Comparison of ENCODE assay signal across 13 mouse cellular contexts in genomic region chr9:59664664-59665256, GRCm38 (mm10). TPM values are rescaled to one million over a fixed set of nuclear protein-coding genes. Genes with fewer than 3 reads are reported as not detected.
DNase-seq lines count a peak whose midpoint lies in the region; ATAC-seq lines count a peak whose summit lies in the region.
"Had no signal": no experiment of that assay in that cellular context is flagged by ENCODE, and none has a peak within 500 bp of the region (broad histone marks: within the 10 kb centered on the region; RNA-seq: fewer than 3 reads in every experiment).

No protein-coding gene starts in this region.

- H3K4me2 ChIP-seq in forebrain, embryonic 16.5 days (ENCODE audit: low read length) = no peak overlapping the region
- H3K4me2 ChIP-seq in kidney, embryonic 14.5 days (replicated peaks; ENCODE audit: low read depth, low read length) = no peak overlapping the region
- H3K4me2 ChIP-seq: embryonic facial prominence, embryonic 12.5 days had no signal

- H3K9ac ChIP-seq in forebrain, embryonic 16.5 days (replicated peaks; ENCODE audit: low read depth, low read length) = no peak overlapping the region
- H3K9ac ChIP-seq in kidney, embryonic 14.5 days (ENCODE audit: low read depth, low read length) = no peak overlapping the region
- H3K9ac ChIP-seq: embryonic facial prominence, embryonic 12.5 days had no signal

- H3K27me3 ChIP-seq in forebrain, embryonic 16.5 days (replicated peaks; ENCODE audit: control insufficient read depth, insufficient read depth, low read length) = no peaks in the 10 kb centered on the region
- no peaks in the 10 kb centered on the region for H3K27me3 ChIP-seq in forebrain, embryonic 10.5 days (ENCODE audit: poor library complexity, severe bottlenecking)
- no peaks in the 10 kb centered on the region for H3K27me3 ChIP-seq in kidney, embryonic 14.5 days (ENCODE audit: control insufficient read depth, insufficient read depth, low read length)
- H3K27me3 ChIP-seq in limb, embryonic 10.5 days (ENCODE audit: low read depth, poor library complexity, severe bottlenecking) = no peaks in the 10 kb centered on the region
- H3K27me3 ChIP-seq: embryonic facial prominence, embryonic 12.5 days had no signal

- no peaks in the 10 kb centered on the region for H3K9me3 ChIP-seq in forebrain, embryonic 16.5 days (ENCODE audit: control insufficient read depth, low read length)
- H3K9me3 ChIP-seq in forebrain, embryonic 10.5 days = no peaks in the 10 kb centered on the region
- no peaks in the 10 kb centered on the region for H3K9me3 ChIP-seq in kidney, embryonic 14.5 days (ENCODE audit: control insufficient read depth, low read length)
- no peaks in the 10 kb centered on the region for H3K9me3 ChIP-seq in limb, embryonic 10.5 days (replicated peaks)
- H3K9me3 ChIP-seq: embryonic facial prominence, embryonic 12.5 days; hindbrain, embryonic 10.5 days had no signal

- H3K36me3 ChIP-seq in forebrain, embryonic 16.5 days (ENCODE audit: control insufficient read depth, insufficient read depth) = peaks cover 28% of the 10 kb centered on the region
- peaks cover 99% of the 10 kb centered on the region for H3K36me3 ChIP-seq in forebrain, embryonic 10.5 days (replicated peaks)
- peaks cover 87% of the 10 kb centered on the region for H3K36me3 ChIP-seq in kidney, embryonic 14.5 days (ENCODE audit: control insufficient read depth, insufficient read depth, low read length)
- peaks cover 99% of the 10 kb centered on the region for H3K36me3 ChIP-seq in limb, embryonic 10.5 days

- H3K4me1 ChIP-seq in forebrain, embryonic 16.5 days (replicated peaks; ENCODE audit: control insufficient read depth, insufficient read depth, low read length) = peaks cover 40% of the 10 kb centered on the region
- peaks cover 44% of the 10 kb centered on the region for H3K4me1 ChIP-seq in forebrain, embryonic 10.5 days
- peaks cover 34% of the 10 kb centered on the region for H3K4me1 ChIP-seq in kidney, embryonic 14.5 days (ENCODE audit: control insufficient read depth, insufficient read depth, low read length)
- peaks cover 35% of the 10 kb centered on the region for H3K4me1 ChIP-seq in limb, embryonic 10.5 days

- ATAC-seq in forebrain, embryonic 16.5 days = peak; percentile 36
- ATAC-seq in kidney, embryonic 14.5 days (ENCODE audit: low FRiP score, low TSS enrichment) = no peak

- DNase-seq in forebrain, embryonic 10.5 days (ENCODE audit: extremely low spot score, low spot score) = no peak
- peak; percentile 61 for DNase-seq in kidney, adult 18-20 months
- DNase-seq in adipocyte (ENCODE audit: low spot score) = peak; percentile 70
- DNase-seq in limb, embryonic 10.5 days (ENCODE audit: low spot score) = peak; percentile 16
- DNase-seq in right cerebral cortex, postnatal 36 days (ENCODE audit: low spot score in 2 of 2) = no peak
- no peak for DNase-seq in cerebellum, adult 11-12 months
- DNase-seq: adrenal gland, postnatal 36 days; cerebellum, adult 9-10 months; thymus, postnatal 14 days had no signal

- H3K4me3 ChIP-seq in forebrain, embryonic 16.5 days (replicated peaks; ENCODE audit: low read length) = no peak overlapping the region
- no peak overlapping the region for H3K4me3 ChIP-seq in forebrain, embryonic 10.5 days
- no peak overlapping the region for H3K4me3 ChIP-seq in kidney, embryonic 14.5 days (ENCODE audit: low read length)
- no peak overlapping the region for H3K4me3 ChIP-seq in limb, embryonic 10.5 days
- H3K4me3 ChIP-seq: embryonic facial prominence, embryonic 12.5 days; hindbrain, embryonic 10.5 days had no signal

- H3K27ac ChIP-seq in forebrain, embryonic 16.5 days (ENCODE audit: low read length) = no peak overlapping the region
- no peak overlapping the region for H3K27ac ChIP-seq in forebrain, embryonic 10.5 days
- H3K27ac ChIP-seq in kidney, embryonic 14.5 days (ENCODE audit: low read depth, low read length) = no peak overlapping the region
- no peak overlapping the region for H3K27ac ChIP-seq in limb, embryonic 10.5 days
- H3K27ac ChIP-seq: embryonic facial prominence, embryonic 12.5 days; hindbrain, embryonic 10.5 days had no signal

- WGBS in forebrain, embryonic 16.5 days = 38% methylated on average over 4 of the region's 4 CpGs
- WGBS in forebrain, embryonic 10.5 days = 87% methylated on average over 4 of the region's 4 CpGs
- WGBS in kidney, embryonic 14.5 days = 74% methylated on average over 4 of the region's 4 CpGs
- 95% methylated on average over 4 of the region's 4 CpGs for WGBS in limb, embryonic 10.5 days

RNA-seq across cellular contexts. Expression of gene Pkm, which starts 8.6 kb away (rescaled TPM):
- polyA plus RNA-seq in forebrain, embryonic 16.5 days (2015; fragmentation: Nextera tagmentation; extraction: Ambion mirVana) = 1,186 and 1,222 TPM in 2 replicates
- polyA plus RNA-seq in forebrain, embryonic 10.5 days (2016; fragmentation: Nextera tagmentation; extraction: Ambion mirVana) = 3,207 and 3,346 TPM in 2 replicates
- polyA plus RNA-seq in kidney, embryonic 14.5 days (2014; fragmentation: Nextera tagmentation; extraction: Ambion mirVana) = 879 and 1,230 TPM in 2 replicates
- polyA plus RNA-seq in limb, embryonic 10.5 days (2016; fragmentation: Nextera tagmentation; extraction: Ambion mirVana) = 2,645 and 3,210 TPM in 2 replicates

RNA-seq across cellular contexts. Expression of gene Gramd2, which starts 15.2 kb away (rescaled TPM):
- polyA plus RNA-seq in forebrain, embryonic 16.5 days (2015; fragmentation: Nextera tagmentation; extraction: Ambion mirVana) = 3.7 and 5.4 TPM in 2 replicates
- polyA plus RNA-seq in forebrain, embryonic 10.5 days (2016; fragmentation: Nextera tagmentation; extraction: Ambion mirVana) = 0.22 and 0.46 TPM in 2 replicates
- 0.66 TPM in 2 replicates for polyA plus RNA-seq in kidney, embryonic 14.5 days (2014; fragmentation: Nextera tagmentation; extraction: Ambion mirVana)
- polyA plus RNA-seq in limb, embryonic 10.5 days (2016; fragmentation: Nextera tagmentation; extraction: Ambion mirVana) = 0.15 and 0.30 TPM in 2 replicates

RNA-seq across cellular contexts. Expression of gene Parp6, which starts 47.7 kb away (rescaled TPM):
- 204 and 232 TPM in 2 replicates for polyA plus RNA-seq in forebrain, embryonic 16.5 days (2015; fragmentation: Nextera tagmentation; extraction: Ambion mirVana)
- polyA plus RNA-seq in forebrain, embryonic 10.5 days (2016; fragmentation: Nextera tagmentation; extraction: Ambion mirVana) = 34.1 and 41.6 TPM in 2 replicates
- polyA plus RNA-seq in kidney, embryonic 14.5 days (2014; fragmentation: Nextera tagmentation; extraction: Ambion mirVana) = 17.9 and 23.9 TPM in 2 replicates
- polyA plus RNA-seq in limb, embryonic 10.5 days (2016; fragmentation: Nextera tagmentation; extraction: Ambion mirVana) = 30.4 and 33.3 TPM in 2 replicates

Comparison
In these comparisons a context has a peak if more than half of its experiments do, and no peak if none do; other contexts are left out.
1. DNase-seq: peak in kidney, adult 18-20 months (single experiment), adipocyte (single experiment) and limb, embryonic 10.5 days (single experiment); none in forebrain, embryonic 10.5 days (single experiment), right cerebral cortex, postnatal 36 days (0 of 2) and cerebellum, adult 11-12 months (single experiment).